Mouse (Mus musculus) olfactory bulb, adult 2 months (tissue): ENCODE results near the gene Fcgr2b.
"Not testable (repeated sequence)": the region's sequence is repeated elsewhere in the genome, so short reads cannot be mapped to it uniquely, and the experiment has no call there.

Experiments
- CTCF ChIP-seq: fragments of 200-500 bp; IDR thresholded peaks from 2 replicates; pipeline ENCODE4 v1.5.1; 2012; ENCODE audit warnings: low read depth, mild to moderate bottlenecking, low read length, moderate library complexity; ENCODE audit not compliant: insufficient read depth
- POLR2A ChIP-seq: fragments of 200-500 bp; IDR thresholded peaks from 2 replicates; pipeline ENCODE4 v1.6.1; 2012; ENCODE audit warnings: mild to moderate bottlenecking, low read depth, low read length, moderate library complexity; ENCODE audit not compliant: insufficient read depth

- TF ChIP-seq CTCF, POLR2A: not testable (repeated sequence)
Observed at GRCm38 (mm10) chr1:170981679-170982078, 5.3 kb upstream of the Fcgr2b start.
